Mouse (Mus musculus): Measurements from ENCODE around the gene Grik2. TPM values are rescaled to one million over a fixed set of nuclear protein-coding genes. Genes with fewer than 3 reads are reported as not detected.

Grik2 gene
- polyA plus RNA-seq, 1 experiment from 2014 or later: 28.1 TPM

- H3K4me2 ChIP-seq: peak overlapping the region; percentile 80
- peaks cover 61% of the 10 kb centered on the region for H3K4me1 ChIP-seq
- whole genome bisulfite sequencing: 1% methylated on average over 7 of the region's 7 CpGs
- peak overlapping the region; percentile 81 for H3K9ac ChIP-seq
- H3K27ac ChIP-seq: no peak overlapping the region; the same call in 1 of the 2 replicates
- no peaks in the 10 kb centered on the region for H3K9me3 ChIP-seq (replicated peaks)
- H3K36me3 ChIP-seq (ENCODE audit: poor library complexity, severe bottlenecking): 0 out of 2 replicates have a peak, but pooled peaks cover 4% of the 10 kb centered on the region
- ATAC-seq: no peak
- no peaks in the 10 kb centered on the region for H3K27me3 ChIP-seq
- peak overlapping the region; percentile 61 for H3K4me3 ChIP-seq
These were observed 6.5 kb downstream of the Grik2 start for GRCm38 (mm10) chr10:49782061-49782460.

GRCm38 (mm10) chr10:49780430-49780829 is 8.1 kb downstream of the Grik2 start:
- no peak overlapping the region for H3K27ac ChIP-seq
- H3K36me3 ChIP-seq (ENCODE audit: poor library complexity, severe bottlenecking): 0 out of 2 replicates have a peak, but pooled peaks cover 4% of the 10 kb centered on the region
- peaks cover 51% of the 10 kb centered on the region for H3K4me1 ChIP-seq
- 70% methylated on average over 2 of the region's 2 CpGs for WGBS
- no peak overlapping the region for H3K4me3 ChIP-seq
- no peak for ATAC-seq
- H3K9ac ChIP-seq: no peak overlapping the region
- peak overlapping the region; percentile 80 for H3K4me2 ChIP-seq
- H3K9me3 ChIP-seq (replicated peaks): no peaks in the 10 kb centered on the region
- no peaks in the 10 kb centered on the region for H3K27me3 ChIP-seq

DNA sequence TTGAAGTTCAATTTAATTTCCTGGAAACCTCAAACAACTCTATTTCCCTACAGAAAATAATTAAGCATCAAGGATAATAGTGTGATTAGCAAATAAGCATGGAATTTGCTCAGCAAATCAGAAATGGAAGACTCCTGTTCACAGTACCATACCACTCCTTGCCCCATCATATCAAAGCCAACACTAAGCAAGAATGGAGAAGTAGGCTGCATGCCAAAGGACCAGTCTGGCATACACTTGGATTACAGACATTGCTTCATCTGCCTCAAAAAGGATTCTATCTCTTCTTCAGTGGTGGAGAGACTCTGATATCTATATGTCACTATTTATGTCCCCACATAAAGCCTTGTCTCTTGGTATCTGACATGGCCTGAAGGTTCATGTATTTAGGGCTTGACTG is 19.7 kb downstream of the Grik2 start:
- Histone ChIP-seq H3K27me3 (no peaks in the 10 kb centered on the region), H3K4me3 (no peak overlapping the region), H3K4me1 (peaks cover 10% of the 10 kb centered on the region), H3K4me2 (no peak overlapping the region), H3K9me3 (replicated peaks) (no peaks in the 10 kb centered on the region), H3K36me3 (ENCODE audit: poor library complexity, severe bottlenecking) (peaks cover 9% of the 10 kb centered on the region; the same call in 1 of the 2 replicates), H3K9ac (no peak overlapping the region), H3K27ac (no peak overlapping the region)
- ATAC-seq: no peak

GRCm38 (mm10) chr10:49767556-49767955 is 21.0 kb downstream of the Grik2 start:
- H3K27ac ChIP-seq: no peak overlapping the region
- H3K9ac ChIP-seq: no peak overlapping the region
- no peak overlapping the region for H3K4me3 ChIP-seq
- H3K9me3 ChIP-seq (replicated peaks): no peaks in the 10 kb centered on the region
- WGBS: 67% methylated on average over 2 of the region's 2 CpGs
- ATAC-seq: no peak
- H3K4me2 ChIP-seq: no peak overlapping the region
- H3K36me3 ChIP-seq (ENCODE audit: poor library complexity, severe bottlenecking): peaks cover 9% of the 10 kb centered on the region; the same call in 1 of the 2 replicates
- peaks cover 10% of the 10 kb centered on the region for H3K4me1 ChIP-seq
- no peaks in the 10 kb centered on the region for H3K27me3 ChIP-seq

- H3K4me3 ChIP-seq: no peak overlapping the region
- no peaks in the 10 kb centered on the region for H3K4me1 ChIP-seq
- H3K27me3 ChIP-seq: no peaks in the 10 kb centered on the region
- ATAC-seq: peak; percentile 63; the same call in 1 of the 2 replicates
- no peak overlapping the region for H3K4me2 ChIP-seq
- no peak overlapping the region for H3K9ac ChIP-seq
- WGBS: 42% methylated on average over 2 of the region's 2 CpGs
- H3K9me3 ChIP-seq (replicated peaks): no peaks in the 10 kb centered on the region
- H3K36me3 ChIP-seq (ENCODE audit: poor library complexity, severe bottlenecking): 0 out of 2 replicates have a peak, but pooled peaks cover 5% of the 10 kb centered on the region
- H3K27ac ChIP-seq: no peak overlapping the region
These were observed 26.0 kb downstream of the Grik2 start for GRCm38 (mm10) chr10:49762607-49763006.

GRCm38 (mm10) chr10:49751769-49752168 is 36.8 kb downstream of the Grik2 start:
- Histone ChIP-seq H3K9me3 (replicated peaks) (no peaks in the 10 kb centered on the region), H3K27ac (peak overlapping the region; percentile 11; the same call in 1 of the 2 replicates), H3K36me3 (ENCODE audit: poor library complexity, severe bottlenecking) (no peaks in the 10 kb centered on the region), H3K4me1 (peaks cover 5% of the 10 kb centered on the region; the same call in 1 of the 2 replicates), H3K27me3 (no peaks in the 10 kb centered on the region), H3K9ac (no peak overlapping the region), H3K4me3 (no peak overlapping the region), H3K4me2 (no peak overlapping the region)
- ATAC-seq: peak; percentile 81
- 47% methylated on average over 2 of the region's 2 CpGs for WGBS

GRCm38 (mm10) chr10:49731841-49732240 is 56.7 kb downstream of the Grik2 start:
- H3K36me3 ChIP-seq (ENCODE audit: poor library complexity, severe bottlenecking): no peaks in the 10 kb centered on the region
- no peak overlapping the region for H3K27ac ChIP-seq
- no peak overlapping the region for H3K9ac ChIP-seq
- no peaks in the 10 kb centered on the region for H3K27me3 ChIP-seq
- H3K4me1 ChIP-seq: peaks cover 5% of the 10 kb centered on the region; the same call in 1 of the 2 replicates
- no peak overlapping the region for H3K4me3 ChIP-seq
- WGBS: 69% methylated on average over 2 of the region's 2 CpGs
- peak; percentile 36; the same call in 1 of the 2 replicates for ATAC-seq
- H3K4me2 ChIP-seq: no peak overlapping the region
- H3K9me3 ChIP-seq (replicated peaks): no peaks in the 10 kb centered on the region

DNA sequence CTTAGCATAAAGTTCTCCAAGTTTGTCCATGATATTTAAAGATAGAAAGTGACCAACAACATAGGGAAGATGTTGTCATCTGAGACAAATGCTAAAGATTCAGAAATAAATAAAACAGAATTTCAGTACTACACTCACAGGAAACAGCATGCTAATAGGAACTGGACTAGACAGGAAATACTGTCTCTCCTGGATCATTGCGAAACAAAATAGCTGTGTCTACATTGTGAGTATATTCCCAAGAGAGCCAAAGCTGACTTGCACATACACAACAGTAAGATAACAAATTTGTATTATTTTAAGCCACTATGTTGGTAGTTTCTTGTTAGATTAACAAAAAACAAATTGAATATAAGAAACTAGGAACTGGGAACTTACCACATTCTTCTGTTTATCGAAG is 64.9 kb downstream of the Grik2 start:
- Histone ChIP-seq H3K4me3 (no peak overlapping the region), H3K9me3 (replicated peaks) (no peaks in the 10 kb centered on the region), H3K4me2 (no peak overlapping the region), H3K9ac (no peak overlapping the region), H3K4me1 (no peaks in the 10 kb centered on the region), H3K36me3 (ENCODE audit: poor library complexity, severe bottlenecking) (no peaks in the 10 kb centered on the region), H3K27ac (no peak overlapping the region), H3K27me3 (no peaks in the 10 kb centered on the region)
- 90% methylated on average over 2 of the region's 2 CpGs for WGBS
- ATAC-seq: no peak

DNA sequence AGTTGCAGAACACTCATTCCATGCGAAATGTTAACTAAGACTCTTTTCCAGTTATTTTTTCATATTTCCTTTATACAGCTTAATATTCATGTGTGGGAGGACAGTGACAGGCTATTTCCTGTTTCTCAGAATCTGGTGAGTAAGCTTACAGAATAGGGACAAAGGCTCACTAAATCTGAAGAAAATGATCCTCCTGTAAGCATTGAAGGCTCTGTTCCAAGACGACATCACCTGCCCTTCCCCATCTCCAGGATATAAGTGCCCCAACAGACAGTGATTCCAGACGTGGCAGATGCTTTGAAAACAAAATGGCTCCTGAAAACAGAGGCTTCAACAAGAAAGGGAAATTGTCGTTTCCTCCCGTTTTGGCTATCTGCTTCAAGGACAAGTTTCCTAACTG is 71.7 kb downstream of the Grik2 start:
- Histone ChIP-seq H3K27me3 (no peaks in the 10 kb centered on the region), H3K4me1 (no peaks in the 10 kb centered on the region), H3K4me2 (no peak overlapping the region), H3K9ac (no peak overlapping the region), H3K36me3 (ENCODE audit: poor library complexity, severe bottlenecking) (no peaks in the 10 kb centered on the region), H3K9me3 (replicated peaks) (no peaks in the 10 kb centered on the region), H3K4me3 (no peak overlapping the region), H3K27ac (no peak overlapping the region)
- 73% methylated on average over 5 of the region's 5 CpGs for whole genome bisulfite sequencing
- ATAC-seq: no peak

GRCm38 (mm10) chr10:49709748-49710147 is 78.8 kb downstream of the Grik2 start:
- peak; percentile 72 for ATAC-seq
- Histone ChIP-seq H3K36me3 (ENCODE audit: poor library complexity, severe bottlenecking) (no peaks in the 10 kb centered on the region), H3K4me1 (no peaks in the 10 kb centered on the region), H3K27me3 (no peaks in the 10 kb centered on the region), H3K9ac (no peak overlapping the region), H3K9me3 (replicated peaks) (no peaks in the 10 kb centered on the region), H3K4me2 (no peak overlapping the region), H3K27ac (no peak overlapping the region), H3K4me3 (no peak overlapping the region)
- WGBS: 84% methylated on average over 3 of the region's 3 CpGs

DNA sequence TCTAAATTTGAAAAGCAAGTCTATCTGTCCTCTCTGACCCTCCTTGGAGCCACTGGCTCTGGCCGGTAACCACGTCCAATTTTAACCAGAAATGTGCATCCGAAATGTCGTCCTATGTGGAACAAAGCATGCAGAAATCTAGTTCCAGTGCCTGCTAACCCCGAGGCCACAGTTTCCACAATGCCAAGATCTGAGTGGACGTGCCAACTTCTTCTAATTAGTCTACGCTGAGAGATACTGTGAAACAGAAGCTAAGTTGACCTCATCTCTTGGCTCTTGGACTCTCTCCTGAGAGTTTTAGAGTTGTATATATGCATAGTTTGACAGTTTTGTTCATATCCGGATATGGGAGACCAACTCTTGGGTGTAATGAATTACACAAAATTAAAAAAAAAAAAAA is 84.1 kb downstream of the Grik2 start:
- 92% methylated on average over 8 of the region's 8 CpGs for WGBS
- Histone ChIP-seq H3K27me3 (no peaks in the 10 kb centered on the region), H3K4me1 (no peaks in the 10 kb centered on the region), H3K4me2 (no peak overlapping the region), H3K36me3 (ENCODE audit: poor library complexity, severe bottlenecking) (no peaks in the 10 kb centered on the region), H3K4me3 (no peak overlapping the region), H3K9me3 (replicated peaks) (no peaks in the 10 kb centered on the region), H3K9ac (no peak overlapping the region), H3K27ac (no peak overlapping the region)
- no peak for ATAC-seq

GRCm38 (mm10) chr10:49652320-49652719 is 136.2 kb downstream of the Grik2 start:
- H3K36me3 ChIP-seq (ENCODE audit: poor library complexity, severe bottlenecking): no peaks in the 10 kb centered on the region
- no peak; the same call in 1 of the 2 replicates for ATAC-seq
- H3K4me3 ChIP-seq: no peak overlapping the region
- no peaks in the 10 kb centered on the region for H3K27me3 ChIP-seq
- no peak overlapping the region for H3K9ac ChIP-seq
- 48% methylated on average over 1 of the region's 1 CpGs for WGBS
- H3K9me3 ChIP-seq (replicated peaks): no peaks in the 10 kb centered on the region
- H3K27ac ChIP-seq: no peak overlapping the region
- H3K4me1 ChIP-seq: no peaks in the 10 kb centered on the region
- no peak overlapping the region for H3K4me2 ChIP-seq

GRCm38 (mm10) chr10:49647116-49647515 is 141.4 kb downstream of the Grik2 start:
- no peak overlapping the region for H3K27ac ChIP-seq
- H3K4me3 ChIP-seq: no peak overlapping the region
- over 99% methylated on average over 2 of the region's 2 CpGs for WGBS
- no peak for ATAC-seq
- H3K4me2 ChIP-seq: no peak overlapping the region
- H3K36me3 ChIP-seq (ENCODE audit: poor library complexity, severe bottlenecking): no peaks in the 10 kb centered on the region
- no peaks in the 10 kb centered on the region for H3K27me3 ChIP-seq
- no peaks in the 10 kb centered on the region for H3K9me3 ChIP-seq (replicated peaks)
- H3K9ac ChIP-seq: no peak overlapping the region
- H3K4me1 ChIP-seq: no peaks in the 10 kb centered on the region
